Mouse (Mus musculus): ENCODE data around the gene Gm20908.
"Not testable (repeated sequence)": the region's sequence is repeated elsewhere in the genome, so short reads cannot be mapped to it uniquely, and the experiment has no call there.

Gene Gm20908

DNA sequence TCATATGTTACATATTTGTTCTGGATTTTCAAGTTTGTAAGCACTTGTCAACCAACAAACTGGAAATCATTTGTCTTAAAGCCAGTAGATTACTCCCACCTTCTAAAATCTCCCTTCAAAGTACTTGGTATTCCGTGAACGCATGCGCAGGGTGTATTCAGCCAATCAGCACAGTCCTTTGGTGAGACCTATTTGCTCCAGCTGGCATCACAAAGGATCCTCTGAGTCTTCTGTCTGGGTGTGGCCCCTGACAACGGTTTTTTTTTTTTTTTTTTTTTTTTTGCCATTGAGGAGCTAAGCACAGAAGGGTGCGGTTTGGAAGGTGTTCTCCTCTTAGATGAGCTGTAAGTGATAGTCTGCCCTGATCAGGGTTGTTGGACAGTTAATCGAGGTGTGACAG lies at the start of gene Gm20908:
Gene Gm20908, plus strand, starts transcription at position 301 of the 400 bp plus-strand sequence.
- not testable (repeated sequence) for DNase-seq (ENCODE audit: low read depth, low spot score)

Measured in skeletal muscle tissue, adult 2 months (tissue).